Mouse (Mus musculus): ENCODE results near the gene Figla. TPM values are rescaled to one million over a fixed set of nuclear protein-coding genes. Genes with fewer than 3 reads are reported as not detected.
A peak's percentile ranks its signal among the peaks of the same experiment; 100 is the strongest.

Gene Figla
- polyA plus RNA-seq, 1 experiment from 2014 or later, result not detected

GRCm38 (mm10) chr6:86062226-86062625, 46.3 kb downstream of the Figla start:
- H3K4me3 ChIP-seq (replicated peaks; ENCODE audit: low read length), result no peak overlapping the region
- H3K27me3 ChIP-seq (ENCODE audit: control insufficient read depth, insufficient read depth, low read length), result no peaks in the 10 kb centered on the region
- peak overlapping the region; percentile 92 for H3K27ac ChIP-seq
- WGBS, result 34% methylated on average over 5 of the region's 5 CpGs
- no peaks in the 10 kb centered on the region for H3K36me3 ChIP-seq (replicated peaks; ENCODE audit: control insufficient read depth, insufficient read depth)
- H3K9me3 ChIP-seq (ENCODE audit: control insufficient read depth, low read length), result no peaks in the 10 kb centered on the region
- no peak overlapping the region for H3K9ac ChIP-seq
- no peak overlapping the region; the same call in 1 of the 2 replicates for H3K4me2 ChIP-seq (replicated peaks)
- peaks cover 98% of the 10 kb centered on the region for H3K4me1 ChIP-seq (replicated peaks; ENCODE audit: control insufficient read depth, insufficient read depth, low read length)
- no peak for ATAC-seq (ENCODE audit: low FRiP score)
- no peak for DNase-seq (ENCODE audit: low spot score)

GRCm38 (mm10) chr6:86062684-86063083, 46.7 kb downstream of the Figla start:
- ATAC-seq (ENCODE audit: low FRiP score), result no peak

GRCm38 (mm10) chr6:86064318-86065016, 48.5 kb downstream of the Figla start:
- DNase-seq (ENCODE audit: low spot score), result peak; percentile 80
- Histone ChIP-seq H3K4me2 (replicated peaks) (peak overlapping the region; percentile 17), H3K4me1 (replicated peaks; ENCODE audit: control insufficient read depth, insufficient read depth, low read length) (peaks cover 82% of the 10 kb centered on the region), H3K9ac (no peak overlapping the region), H3K27me3 (ENCODE audit: control insufficient read depth, insufficient read depth, low read length) (no peaks in the 10 kb centered on the region), H3K36me3 (replicated peaks; ENCODE audit: control insufficient read depth, insufficient read depth) (no peaks in the 10 kb centered on the region), H3K9me3 (ENCODE audit: control insufficient read depth, low read length) (no peaks in the 10 kb centered on the region), H3K4me3 (replicated peaks; ENCODE audit: low read length) (no peak overlapping the region), H3K27ac (peak overlapping the region; percentile 92)
- peak; percentile 74 for ATAC-seq (ENCODE audit: low FRiP score)
- WGBS, result 9% methylated on average over 6 of the region's 6 CpGs

More at GRCm38 (mm10) chr6:86062684-86063083, 46.7 kb downstream of the Figla start:
- Histone ChIP-seq H3K27ac (peak overlapping the region; percentile 92), H3K36me3 (replicated peaks; ENCODE audit: control insufficient read depth, insufficient read depth) (no peaks in the 10 kb centered on the region), H3K27me3 (ENCODE audit: control insufficient read depth, insufficient read depth, low read length) (no peaks in the 10 kb centered on the region), H3K4me3 (replicated peaks; ENCODE audit: low read length) (no peak overlapping the region), H3K4me2 (replicated peaks) (no peak overlapping the region; the same call in 1 of the 2 replicates), H3K9ac (no peak overlapping the region), H3K9me3 (ENCODE audit: control insufficient read depth, low read length) (no peaks in the 10 kb centered on the region), H3K4me1 (replicated peaks; ENCODE audit: control insufficient read depth, insufficient read depth, low read length) (peaks cover 97% of the 10 kb centered on the region)
- WGBS, result 55% methylated on average over 2 of the region's 2 CpGs
- no peak for DNase-seq (ENCODE audit: low spot score)

DNA sequence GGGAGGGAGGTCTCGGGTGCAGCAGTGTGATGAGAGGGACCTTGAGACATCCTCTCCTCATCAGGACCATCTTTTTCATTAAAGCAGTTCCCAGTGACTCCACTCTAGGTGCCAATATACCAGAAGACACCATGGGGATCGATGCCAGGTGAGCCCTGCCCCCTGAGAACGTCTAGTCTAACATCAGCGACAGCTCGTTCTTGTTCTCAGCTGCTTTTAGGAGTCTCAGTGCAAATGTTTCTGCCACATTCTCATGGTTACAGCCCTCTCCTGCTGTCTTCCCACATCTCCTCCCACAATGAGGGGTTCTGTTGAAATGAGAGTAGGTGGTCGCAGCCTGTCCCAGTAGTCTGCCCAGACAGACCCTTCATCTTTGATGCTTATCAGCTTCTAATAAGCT, 50.8 kb downstream of the Figla start:
- no peaks in the 10 kb centered on the region for H3K27me3 ChIP-seq (ENCODE audit: control insufficient read depth, insufficient read depth, low read length)
- no peak for ATAC-seq (ENCODE audit: low FRiP score)
- WGBS, result 70% methylated on average over 6 of the region's 6 CpGs
- H3K27ac ChIP-seq, result peak overlapping the region; percentile 92; the same call in 1 of the 2 replicates
- H3K9me3 ChIP-seq (ENCODE audit: control insufficient read depth, low read length), result no peaks in the 10 kb centered on the region
- no peak overlapping the region for H3K9ac ChIP-seq
- no peaks in the 10 kb centered on the region for H3K36me3 ChIP-seq (replicated peaks; ENCODE audit: control insufficient read depth, insufficient read depth)
- no peak overlapping the region for H3K4me3 ChIP-seq (replicated peaks; ENCODE audit: low read length)
- peaks cover 82% of the 10 kb centered on the region for H3K4me1 ChIP-seq (replicated peaks; ENCODE audit: control insufficient read depth, insufficient read depth, low read length)
- DNase-seq (ENCODE audit: low spot score), result no peak
- H3K4me2 ChIP-seq (replicated peaks), result no peak overlapping the region

DNA sequence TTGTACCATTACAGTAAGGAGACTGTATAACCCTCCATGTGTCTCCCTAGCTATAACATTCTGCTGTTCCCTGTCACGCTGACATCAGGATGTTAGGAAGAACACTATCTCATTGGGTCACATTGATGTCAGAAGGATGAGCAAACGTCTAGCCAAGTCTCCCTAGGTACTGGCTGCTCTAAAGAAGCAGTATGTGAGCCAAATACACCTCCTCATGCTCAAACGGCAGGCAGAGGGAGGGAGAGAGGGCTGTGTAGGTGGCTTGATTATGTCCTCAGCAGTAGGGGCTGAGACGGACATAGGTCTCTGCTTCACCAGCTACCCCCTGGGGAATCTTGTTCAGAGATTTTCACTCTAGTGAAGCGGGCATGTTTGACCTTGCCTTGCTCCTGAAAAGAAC, 51.2 kb downstream of the Figla start:
- peaks cover 81% of the 10 kb centered on the region for H3K4me1 ChIP-seq (replicated peaks; ENCODE audit: control insufficient read depth, insufficient read depth, low read length)
- WGBS, result 40% methylated on average over 5 of the region's 5 CpGs
- no peaks in the 10 kb centered on the region for H3K27me3 ChIP-seq (ENCODE audit: control insufficient read depth, insufficient read depth, low read length)
- no peaks in the 10 kb centered on the region for H3K36me3 ChIP-seq (replicated peaks; ENCODE audit: control insufficient read depth, insufficient read depth)
- DNase-seq (ENCODE audit: low spot score) (no peak), ATAC-seq (ENCODE audit: low FRiP score) (no peak)
- H3K4me2 ChIP-seq (replicated peaks), result no peak overlapping the region
- no peak overlapping the region for H3K27ac ChIP-seq
- H3K4me3 ChIP-seq (replicated peaks; ENCODE audit: low read length), result no peak overlapping the region
- no peak overlapping the region for H3K9ac ChIP-seq
- no peaks in the 10 kb centered on the region for H3K9me3 ChIP-seq (ENCODE audit: control insufficient read depth, low read length)

DNA sequence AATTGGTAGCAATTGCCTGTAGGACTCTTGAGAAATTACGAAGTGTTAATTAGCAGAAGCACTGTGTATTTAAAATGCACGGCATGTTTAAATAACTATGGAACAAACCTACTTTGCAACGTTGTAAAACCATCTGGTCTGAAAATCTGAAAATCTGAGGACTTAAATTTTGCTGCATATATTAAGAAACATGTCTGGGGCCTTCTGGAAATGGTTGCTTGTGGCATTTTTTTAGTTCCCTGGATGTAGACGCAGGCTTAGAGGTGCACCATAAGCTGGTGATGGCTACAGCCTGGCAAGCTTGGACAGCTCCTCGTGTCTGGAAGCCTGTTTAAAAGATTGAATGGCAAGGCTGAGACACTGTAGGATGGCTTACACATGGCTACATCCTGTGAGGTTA, 53.0 kb downstream of the Figla start:
- Histone ChIP-seq H3K4me3 (replicated peaks; ENCODE audit: low read length) (no peak overlapping the region), H3K4me1 (replicated peaks; ENCODE audit: control insufficient read depth, insufficient read depth, low read length) (peaks cover 70% of the 10 kb centered on the region), H3K27ac (peak overlapping the region; percentile 51; the same call in 1 of the 2 replicates), H3K4me2 (replicated peaks) (no peak overlapping the region), H3K27me3 (ENCODE audit: control insufficient read depth, insufficient read depth, low read length) (no peaks in the 10 kb centered on the region), H3K36me3 (replicated peaks; ENCODE audit: control insufficient read depth, insufficient read depth) (no peaks in the 10 kb centered on the region), H3K9ac (no peak overlapping the region), H3K9me3 (ENCODE audit: control insufficient read depth, low read length) (no peaks in the 10 kb centered on the region)
- no peak for ATAC-seq (ENCODE audit: low FRiP score)
- no peak for DNase-seq (ENCODE audit: low spot score)
- 66% methylated on average over 5 of the region's 5 CpGs for WGBS

- 77% methylated on average over 3 of the region's 3 CpGs for WGBS
- H3K4me1 ChIP-seq (replicated peaks; ENCODE audit: control insufficient read depth, insufficient read depth, low read length), result peaks cover 69% of the 10 kb centered on the region
- no peak for ATAC-seq (ENCODE audit: low FRiP score)
Measured at GRCm38 (mm10) chr6:86069856-86070255, 53.9 kb downstream of the Figla start.

DNA sequence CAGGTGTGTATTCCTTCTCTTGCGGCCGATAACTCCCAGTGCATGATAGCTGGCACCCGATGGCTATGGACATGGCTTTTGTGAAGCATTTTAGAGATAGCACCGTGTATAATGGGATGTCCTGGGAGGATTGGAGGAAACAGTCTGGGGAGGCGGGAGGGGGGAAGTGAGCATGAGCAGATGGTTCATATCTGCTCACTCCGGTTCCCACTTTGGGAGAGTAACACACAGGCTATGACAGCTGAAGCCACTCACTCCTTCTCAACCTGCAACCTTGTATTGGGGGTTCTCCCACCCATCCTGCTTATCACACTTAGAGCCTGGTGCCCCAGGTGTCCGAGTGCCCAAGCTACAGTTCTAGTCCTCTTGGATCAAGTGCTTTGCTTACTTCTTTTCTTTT, 54.3 kb downstream of the Figla start:
- Histone ChIP-seq H3K4me1 (replicated peaks; ENCODE audit: control insufficient read depth, insufficient read depth, low read length) (peaks cover 65% of the 10 kb centered on the region), H3K27ac (no peak overlapping the region), H3K4me2 (replicated peaks) (no peak overlapping the region), H3K9me3 (ENCODE audit: control insufficient read depth, low read length) (no peaks in the 10 kb centered on the region), H3K9ac (no peak overlapping the region), H3K4me3 (replicated peaks; ENCODE audit: low read length) (no peak overlapping the region), H3K36me3 (replicated peaks; ENCODE audit: control insufficient read depth, insufficient read depth) (no peaks in the 10 kb centered on the region), H3K27me3 (ENCODE audit: control insufficient read depth, insufficient read depth, low read length) (no peaks in the 10 kb centered on the region)
- DNase-seq (ENCODE audit: low spot score), result no peak
- no peak for ATAC-seq (ENCODE audit: low FRiP score)
- WGBS, result 66% methylated on average over 7 of the region's 7 CpGs

More at GRCm38 (mm10) chr6:86069856-86070255, 53.9 kb downstream of the Figla start:
- Histone ChIP-seq H3K36me3 (replicated peaks; ENCODE audit: control insufficient read depth, insufficient read depth) (no peaks in the 10 kb centered on the region), H3K27me3 (ENCODE audit: control insufficient read depth, insufficient read depth, low read length) (no peaks in the 10 kb centered on the region), H3K9ac (no peak overlapping the region), H3K4me2 (replicated peaks) (no peak overlapping the region), H3K27ac (no peak overlapping the region), H3K9me3 (ENCODE audit: control insufficient read depth, low read length) (no peaks in the 10 kb centered on the region), H3K4me3 (replicated peaks; ENCODE audit: low read length) (no peak overlapping the region)
- no peak for DNase-seq (ENCODE audit: low spot score)
